Mouse (Mus musculus) lung, postnatal 0 days (tissue): ENCODE measurements around the gene Svop. TPM values are rescaled to one million over a fixed set of nuclear protein-coding genes. Genes with fewer than 3 reads are reported as not detected.
A peak's percentile ranks its signal among the peaks of the same experiment; 100 is the strongest.

Experiments used
- ATAC-seq: fragments of 200-750 bp; cut with Nextera tagmentation; 2 replicates; pipeline ENCODE4 v1.8.0; 2017; ENCODE audit warnings: moderate library complexity
- DNase-seq: peaks from one replicate; pipeline ENCODE4 v3.0.0-alpha.2; 2016; ENCODE audit warnings: low spot score
- H3K27ac ChIP-seq: fragments of 300-500 bp; sonication (generic); 2 replicates; pipeline ENCODE4 v1.5.1; 2014; ENCODE audit warnings: antibody characterized with exemption, mild to moderate bottlenecking, low read length, mixed read lengths
- H3K27me3 ChIP-seq: fragments of 300-500 bp; sonication (generic); replicated peaks from 2 replicates; pipeline ENCODE4 v1.6.1; 2014; ENCODE audit warnings: low read length, mixed read lengths; ENCODE audit not compliant: insufficient read depth
- H3K36me3 ChIP-seq: fragments of 300-500 bp; sonication (generic); 2 replicates; pipeline ENCODE4 v1.6.1; 2014; ENCODE audit warnings: low read length, mixed read lengths; ENCODE audit not compliant: insufficient read depth
- H3K4me1 ChIP-seq: fragments of 300-500 bp; sonication (generic); 2 replicates; pipeline ENCODE4 v1.6.1; 2014; ENCODE audit warnings: antibody characterized with exemption, low read depth, low read length, mixed read lengths; ENCODE audit not compliant: insufficient read depth
- H3K4me2 ChIP-seq: fragments of 300-500 bp; sonication (generic); replicated peaks from 2 replicates; pipeline ENCODE4 v1.6.1; 2014; ENCODE audit warnings: low read depth, mild to moderate bottlenecking, low read length, moderate library complexity, mixed read lengths
- H3K4me3 ChIP-seq: fragments of 300-500 bp; sonication (generic); 2 replicates; pipeline ENCODE4 v1.5.1; 2014; ENCODE audit warnings: low read depth, low read length
- H3K9ac ChIP-seq: fragments of 300-500 bp; sonication (generic); replicated peaks from 2 replicates; pipeline ENCODE4 v1.6.1; 2014; ENCODE audit warnings: low read depth, mild to moderate bottlenecking
- H3K9me3 ChIP-seq: fragments of 300-500 bp; sonication (generic); 2 replicates; pipeline ENCODE4 v1.6.1; 2016; ENCODE audit warnings: low read length, mixed read lengths
- CTCF ChIP-seq: IDR thresholded peaks from 2 replicates; pipeline ENCODE4 v1.5.1; 2016; ENCODE audit warnings: antibody characterized with exemption, mild to moderate bottlenecking
- EP300 ChIP-seq: IDR thresholded peaks from 2 replicates; pipeline ENCODE4 v1.6.1; 2016; ENCODE audit warnings: antibody characterized with exemption, mild to moderate bottlenecking, control low read depth
- WGBS: fragments of 180-500 bp; shearing (Covaris S2); extraction: QIAGEN DNeasy Blood & Tissue Kit; methylation state at CpG from one replicate; pipeline ENCODE4 v1.1.7; 2014; 5-methylcytosine and 5-hydroxymethylcytosine counted together
- polyA plus RNA-seq: library from polyadenylated mRNA; unstranded; fragments of >200 nt; fragmentation: Nextera tagmentation; extraction: Ambion mirVana; gene quantifications from 2 replicates; pipeline ENCODE4 v1.2.1, GENCODE M21; 2015

Svop gene
- polyA plus RNA-seq, 1 experiment from 2014 or later, result not detected

- no peak overlapping the region for H3K4me3 ChIP-seq
- DNase-seq, result no peak
- no peak overlapping the region for H3K9ac ChIP-seq
- no peak overlapping the region for H3K27ac ChIP-seq
- H3K4me2 ChIP-seq, result no peak overlapping the region
- ATAC-seq, result no peak
- WGBS, result 58% methylated on average over 4 of the region's 4 CpGs
- H3K9me3 ChIP-seq, result no peaks in the 10 kb centered on the region
- TF ChIP-seq CTCF (no peak), EP300 (no peak)
- no peaks in the 10 kb centered on the region for H3K4me1 ChIP-seq
- H3K27me3 ChIP-seq, result no peaks in the 10 kb centered on the region
- H3K36me3 ChIP-seq, result no peaks in the 10 kb centered on the region
These were observed 82.3 kb downstream of the Svop start for GRCm38 (mm10) chr5:114009049-114009448.

DNA sequence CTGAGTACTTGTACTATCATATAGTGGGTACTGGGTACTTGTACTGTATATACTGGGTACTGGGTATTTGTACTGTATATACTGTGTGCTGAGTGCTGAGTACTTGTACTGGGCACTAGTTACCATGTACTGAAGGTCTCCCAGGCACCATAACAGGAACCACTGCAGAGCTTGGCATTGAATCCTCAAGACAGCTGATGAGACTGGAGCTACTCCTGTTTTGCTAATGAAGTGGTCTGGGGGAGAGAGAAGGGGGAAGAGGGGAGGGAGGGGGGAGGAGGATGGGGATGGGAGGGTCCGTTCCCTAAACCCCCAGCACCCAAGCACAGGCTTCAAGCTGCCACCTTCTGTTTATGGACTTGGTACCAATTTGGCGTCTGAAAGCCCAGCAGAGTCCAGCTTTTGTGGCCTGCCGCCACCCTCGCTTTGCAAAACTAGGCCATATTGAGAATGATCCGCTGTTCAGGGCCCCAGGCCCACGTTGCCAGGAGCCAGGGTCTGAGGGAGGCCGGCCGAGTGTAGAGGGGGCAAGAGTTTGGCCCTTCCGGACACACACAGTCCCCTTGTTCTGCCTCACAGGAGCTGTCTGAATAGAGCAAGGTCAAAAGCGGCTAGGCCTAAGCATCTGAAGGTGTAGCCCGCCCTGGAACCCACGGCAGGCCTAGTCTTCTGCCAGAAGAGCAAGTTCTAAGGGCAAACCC lies 83.5 kb downstream of the Svop start:
- 78% methylated on average over 12 of the region's 12 CpGs for WGBS
- no peak overlapping the region for H3K27ac ChIP-seq
- H3K9ac ChIP-seq, result no peak overlapping the region
- H3K4me3 ChIP-seq, result no peak overlapping the region
- no peak overlapping the region for H3K4me2 ChIP-seq
- no peaks in the 10 kb centered on the region for H3K4me1 ChIP-seq
- ATAC-seq, result no peak
- H3K27me3 ChIP-seq, result no peaks in the 10 kb centered on the region
- no peaks in the 10 kb centered on the region for H3K36me3 ChIP-seq
- TF ChIP-seq CTCF, result no peak
- TF ChIP-seq EP300, result no peak
- no peaks in the 10 kb centered on the region for H3K9me3 ChIP-seq
- DNase-seq, result no peak

- Histone ChIP-seq H3K9me3 (no peaks in the 10 kb centered on the region), H3K4me3 (no peak overlapping the region), H3K36me3 (no peaks in the 10 kb centered on the region), H3K4me2 (no peak overlapping the region), H3K9ac (no peak overlapping the region), H3K27me3 (no peaks in the 10 kb centered on the region), H3K4me1 (no peaks in the 10 kb centered on the region), H3K27ac (no peak overlapping the region)
- 65% methylated on average over 4 of the region's 4 CpGs for WGBS
- TF ChIP-seq CTCF, result no peak
- TF ChIP-seq EP300, result no peak
- DNase-seq (no peak), ATAC-seq (no peak)
These were observed 84.4 kb downstream of the Svop start for GRCm38 (mm10) chr5:114006974-114007373.

- WGBS, result 81% methylated on average over 5 of the region's 5 CpGs
- Histone ChIP-seq H3K36me3 (no peaks in the 10 kb centered on the region), H3K27ac (no peak overlapping the region), H3K27me3 (no peaks in the 10 kb centered on the region), H3K4me3 (no peak overlapping the region), H3K9me3 (no peaks in the 10 kb centered on the region), H3K9ac (no peak overlapping the region), H3K4me2 (no peak overlapping the region), H3K4me1 (no peaks in the 10 kb centered on the region)
- TF ChIP-seq CTCF (no peak), EP300 (no peak)
- DNase-seq (no peak), ATAC-seq (no peak)
These were observed 86.3 kb downstream of the Svop start for GRCm38 (mm10) chr5:114005100-114005499.

GRCm38 (mm10) chr5:114004573-114004972 lies 86.8 kb downstream of the Svop start:
- ATAC-seq (no peak), DNase-seq (no peak)
- no peaks in the 10 kb centered on the region for H3K9me3 ChIP-seq
- 76% methylated on average over 11 of the region's 11 CpGs for WGBS
- no peak overlapping the region for H3K4me3 ChIP-seq
- H3K36me3 ChIP-seq, result no peaks in the 10 kb centered on the region
- TF ChIP-seq EP300 (no peak), CTCF (no peak)
- H3K4me2 ChIP-seq, result no peak overlapping the region
- H3K4me1 ChIP-seq, result no peaks in the 10 kb centered on the region
- no peak overlapping the region for H3K27ac ChIP-seq
- no peak overlapping the region for H3K9ac ChIP-seq
- H3K27me3 ChIP-seq, result no peaks in the 10 kb centered on the region

DNA sequence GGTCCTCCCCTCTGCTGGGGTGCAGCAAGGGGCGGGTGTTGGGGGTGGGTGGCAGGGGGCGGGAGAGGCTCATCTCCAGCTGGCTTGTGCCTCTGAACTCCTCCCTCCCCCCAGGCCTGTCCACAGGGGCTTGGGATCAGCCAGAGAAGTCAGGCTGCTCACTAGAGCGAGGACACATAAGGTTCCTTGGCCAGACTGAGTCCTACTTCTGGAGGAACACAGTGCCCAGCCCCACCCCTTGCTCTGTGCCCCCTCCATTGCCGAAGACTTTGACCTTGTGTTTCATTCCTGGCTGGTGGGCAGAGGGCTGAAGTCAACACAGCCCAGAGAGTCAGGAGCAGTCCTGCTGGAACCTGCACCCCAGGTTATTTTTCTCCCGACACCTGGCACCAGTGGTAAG lies 87.8 kb downstream of the Svop start, which contains the start of gene Dao:
Gene Dao, plus strand, starts transcription at position 162 of the 400 bp plus-strand sequence.
- DNase-seq (no peak), ATAC-seq (no peak)
- Histone ChIP-seq H3K4me1 (no peaks in the 10 kb centered on the region), H3K9ac (no peak within 1 kb of the TSS), H3K36me3 (no peaks in the 10 kb centered on the region), H3K4me2 (no peak within 1 kb of the TSS), H3K4me3 (no peak within 1 kb of the TSS), H3K9me3 (no peaks in the 10 kb centered on the region), H3K27me3 (no peaks in the 10 kb centered on the region), H3K27ac (no peak within 1 kb of the TSS)
- 39% methylated on average over 5 of the region's 5 CpGs for WGBS
- TF ChIP-seq EP300, result no peak
- no peak for TF ChIP-seq CTCF

- Histone ChIP-seq H3K4me1 (peaks cover under 1% of the 10 kb centered on the region; the same call in 1 of the 2 replicates), H3K4me3 (no peak overlapping the region), H3K9ac (no peak overlapping the region), H3K9me3 (no peaks in the 10 kb centered on the region), H3K4me2 (no peak overlapping the region), H3K36me3 (no peaks in the 10 kb centered on the region), H3K27me3 (no peaks in the 10 kb centered on the region), H3K27ac (no peak overlapping the region)
- no peak for TF ChIP-seq CTCF
- no peak for TF ChIP-seq EP300
- peak; percentile 71 for DNase-seq
- WGBS, result 42% methylated on average over 5 of the region's 5 CpGs
- ATAC-seq, result peak; percentile 79
These were observed 92.0 kb downstream of the Svop start for GRCm38 (mm10) chr5:113999382-113999781.
